Mouse (Mus musculus) myocyte (in vitro differentiated cells): ENCODE measurements around the gene Ung.

Experiments used
- CEBPB ChIP-seq: IDR thresholded peaks from 2 replicates; pipeline ENCODE4 v1.6.1; 2011; ENCODE audit warnings: mild to moderate bottlenecking, moderate library complexity; ENCODE audit not compliant: poor library complexity, insufficient read depth, severe bottlenecking
- MAX ChIP-seq: IDR thresholded peaks from one replicate; pipeline ENCODE4 v1.6.1; 2011; ENCODE audit warnings: low read depth, mild to moderate bottlenecking, control low read depth
- MYOD1 ChIP-seq, 3 experiments: IDR thresholded peaks; one replicate each; pipeline ENCODE4 v1.6.1; 2011; ENCODE audit warnings: control low read depth in 2 of 3, low read depth in 2 of 3, mild to moderate bottlenecking in 2 of 3, moderate library complexity in 1 of 3; ENCODE audit not compliant: insufficient read length in 2 of 3, control insufficient read depth in 1 of 3
- POLR2A ChIP-seq: IDR thresholded peaks from one replicate; pipeline ENCODE4 v1.6.1; 2011; ENCODE audit warnings: low read depth, mild to moderate bottlenecking, control low read depth, moderate library complexity; ENCODE audit not compliant: insufficient read length
- POLR2AphosphoS2 ChIP-seq: IDR thresholded peaks from one replicate; pipeline ENCODE4 v1.6.1; 2011; ENCODE audit warnings: low read depth, control low read depth; ENCODE audit not compliant: insufficient read length
- TCF12 ChIP-seq: IDR thresholded peaks from one replicate; pipeline ENCODE4 v1.6.1; 2011; ENCODE audit warnings: mild to moderate bottlenecking, control low read depth; ENCODE audit not compliant: poor library complexity, insufficient read depth, severe bottlenecking
- USF1 ChIP-seq: IDR thresholded peaks from one replicate; pipeline ENCODE4 v1.6.1; 2011; ENCODE audit warnings: low read depth, mild to moderate bottlenecking, control low read depth, moderate library complexity

DNA sequence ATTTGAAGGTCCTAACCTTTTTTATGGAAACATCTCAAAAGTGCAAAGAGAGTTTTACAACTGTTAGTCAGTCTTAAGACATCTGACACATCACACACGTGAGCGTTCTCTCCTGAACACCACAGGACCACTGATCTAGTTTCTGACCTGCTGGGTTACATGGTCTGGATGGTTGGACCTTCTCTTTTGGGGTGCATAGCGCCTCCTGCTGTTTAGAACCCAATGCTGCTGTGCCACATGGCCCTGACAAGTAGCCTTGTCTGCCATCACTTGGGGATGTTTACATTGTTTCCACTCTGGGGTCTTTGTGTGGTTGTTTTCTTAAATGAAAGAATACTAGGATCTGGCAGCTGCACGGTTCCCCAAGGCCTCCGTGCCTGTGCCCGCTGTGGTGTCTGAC, 16.9 kb upstream of the Ung start:
- no peak for TF ChIP-seq POLR2A
- TF ChIP-seq POLR2AphosphoS2, result no peak
- TF ChIP-seq TCF12, result no peak
- no peak for TF ChIP-seq CEBPB
- no peak for TF ChIP-seq USF1
- no peak for TF ChIP-seq MAX
- no peak for TF ChIP-seq MYOD1 (IDR thresholded peaks at IDR 0.05; ENCODE audit: control insufficient read depth in 1 of 3, insufficient read length in 2 of 3, low read depth in 2 of 3)
